Mouse (Mus musculus): ENCODE data around the gene Olfr693. TPM values are rescaled to one million over a fixed set of nuclear protein-coding genes. Genes with fewer than 3 reads are reported as not detected.
"Not testable (repeated sequence)": the region's sequence is repeated elsewhere in the genome, so short reads cannot be mapped to it uniquely, and the experiment has no call there.

Gene Olfr693
- not detected for total RNA-seq (2021)
- long read RNA-seq, experiment 1: 0 reads
- long read RNA-seq, experiment 2: 0 reads

DNA sequence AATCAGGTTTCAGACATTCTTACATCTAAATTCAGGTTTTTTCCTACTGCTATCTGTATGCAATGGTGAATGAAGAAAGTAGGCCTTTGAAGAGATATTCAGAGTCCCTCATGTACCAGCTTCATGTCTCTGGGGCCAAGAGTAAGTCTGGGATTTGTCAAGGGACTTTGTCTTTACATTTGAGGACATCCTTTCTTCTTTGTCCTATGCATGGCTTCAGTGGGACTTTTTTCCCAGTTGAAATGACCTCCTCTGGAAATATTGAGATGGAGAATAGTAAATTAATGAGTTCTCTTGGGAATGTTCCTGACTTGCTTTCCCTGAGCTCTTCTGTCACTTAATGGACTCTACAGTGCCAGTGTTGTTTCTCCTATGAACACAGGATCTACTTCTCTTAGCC, at the start of gene Olfr693:
Gene Olfr693, minus strand, starts transcription at position 101 of the 400 bp plus-strand sequence.
- DNase-seq: no peak

DNA sequence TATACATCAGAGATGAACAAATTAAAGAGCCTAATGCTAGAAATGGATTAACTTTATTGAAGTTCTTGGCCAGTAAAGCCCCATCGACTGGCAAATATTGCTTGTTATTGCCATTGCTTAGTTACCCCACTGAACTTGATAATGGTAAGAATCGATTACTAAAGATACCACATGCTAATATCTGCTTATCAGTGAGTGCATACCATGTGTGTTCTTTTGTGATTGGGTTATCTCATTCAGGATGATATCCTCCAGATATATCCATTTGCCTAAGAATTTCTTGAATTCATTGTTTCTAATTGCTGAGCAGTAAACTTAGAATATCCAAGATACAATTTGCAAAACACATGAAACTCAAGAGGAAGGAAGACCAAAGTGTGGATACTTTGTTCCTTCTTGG, 45.3 kb upstream of the Olfr693 start:
- DNase-seq: not testable (repeated sequence)

DNA sequence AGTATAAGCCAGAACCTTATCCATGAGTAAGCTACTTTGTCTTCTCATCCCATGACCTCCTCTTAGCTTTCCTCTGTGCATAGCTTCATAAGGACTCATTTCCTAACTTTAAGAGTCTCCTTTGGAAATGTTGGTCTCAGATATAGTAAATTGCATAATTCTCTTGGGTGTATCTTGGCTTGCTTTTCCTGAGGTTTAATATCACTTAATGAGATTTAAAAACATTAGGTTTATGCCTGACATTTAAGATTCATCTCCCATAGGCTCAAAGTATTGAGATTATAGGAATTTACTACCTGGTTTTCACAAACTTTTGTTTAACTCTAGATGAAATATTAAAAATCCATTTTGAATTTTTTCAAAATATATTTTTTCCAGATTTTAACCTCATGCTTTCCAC, 35.9 kb upstream of the Olfr693 start, which contains the start of gene Olfr695:
Gene Olfr695, minus strand, starts transcription at position 101 of the 400 bp plus-strand sequence.
- no peak for DNase-seq

DNA sequence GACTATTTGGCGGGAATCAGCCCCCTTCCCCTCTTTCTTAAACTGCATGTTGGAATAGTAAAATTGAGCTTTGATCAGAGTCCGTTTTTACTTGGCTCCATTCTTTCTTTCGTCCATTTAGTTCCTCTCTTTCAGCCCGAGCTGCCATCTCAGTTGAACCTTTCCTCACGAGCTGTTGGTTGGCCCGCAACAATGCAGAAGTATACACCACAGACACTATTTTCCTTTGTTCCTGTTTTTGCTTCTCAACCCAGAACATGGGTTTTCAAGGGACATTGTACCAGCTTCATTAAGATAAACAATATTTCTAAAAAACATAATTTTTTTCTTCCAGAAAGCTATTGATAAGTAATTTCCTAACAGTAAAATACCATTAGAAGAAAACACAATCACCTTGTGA, 31.1 kb upstream of the Olfr693 start:
- DNase-seq: no peak

DNA sequence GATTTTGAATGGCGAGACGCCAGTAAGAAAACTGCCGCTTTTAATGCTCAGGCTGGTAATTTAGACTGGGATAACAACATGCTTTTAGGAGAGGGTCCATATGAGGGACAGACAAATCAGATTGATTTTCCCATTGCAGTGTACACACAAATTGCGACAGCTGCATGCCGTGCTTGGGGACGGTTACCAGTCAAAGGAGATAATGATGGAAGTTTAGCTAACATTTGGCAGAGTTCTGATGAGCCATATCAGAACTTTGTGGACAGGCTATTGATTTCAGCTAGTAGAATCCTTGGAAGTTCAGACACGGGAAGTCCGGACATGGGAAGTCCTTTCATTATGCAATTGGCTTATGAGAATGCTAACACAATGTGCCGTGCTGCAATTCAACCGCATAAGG, 27.3 kb upstream of the Olfr693 start:
- DNase-seq: not testable (repeated sequence)

DNA sequence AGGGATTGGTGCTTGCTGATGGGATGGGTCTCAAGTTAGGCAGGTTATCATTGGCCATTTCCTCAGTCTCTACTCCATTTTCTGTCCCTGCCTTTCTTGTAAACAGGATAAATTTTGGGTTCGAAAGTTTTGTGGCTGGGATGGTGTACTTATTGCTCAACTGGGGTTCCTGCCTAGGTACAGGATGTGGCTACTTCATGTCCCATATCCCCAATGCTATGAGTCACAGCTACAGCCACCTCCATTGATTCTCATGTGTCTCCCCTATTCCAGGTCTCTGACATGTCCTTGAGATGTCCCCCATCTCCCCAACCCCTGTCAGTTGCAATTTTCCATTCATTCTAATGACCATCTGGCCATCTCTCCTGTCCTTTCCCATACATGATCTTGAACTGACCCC, 16.5 kb upstream of the Olfr693 start:
- DNase-seq: no peak

DNA sequence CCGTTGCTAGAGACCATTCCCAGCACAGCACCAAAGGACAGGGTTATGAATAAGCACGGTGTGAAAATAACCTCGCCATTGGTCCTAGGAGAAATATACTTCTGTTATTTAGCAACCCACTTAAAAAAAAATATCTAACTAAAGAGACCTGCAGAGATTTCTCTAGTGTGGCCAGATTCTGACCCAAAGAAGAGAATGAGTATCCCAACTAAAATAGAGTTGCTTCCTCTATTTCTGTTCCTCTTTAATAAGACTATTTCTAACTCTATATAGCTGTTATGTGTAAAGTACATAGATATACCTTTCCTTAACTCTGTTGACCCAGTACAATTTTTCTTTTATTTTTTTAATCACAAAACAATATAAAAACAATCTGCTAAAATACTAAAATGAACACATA, 12.6 kb upstream of the Olfr693 start:
- DNase-seq: no peak

DNA sequence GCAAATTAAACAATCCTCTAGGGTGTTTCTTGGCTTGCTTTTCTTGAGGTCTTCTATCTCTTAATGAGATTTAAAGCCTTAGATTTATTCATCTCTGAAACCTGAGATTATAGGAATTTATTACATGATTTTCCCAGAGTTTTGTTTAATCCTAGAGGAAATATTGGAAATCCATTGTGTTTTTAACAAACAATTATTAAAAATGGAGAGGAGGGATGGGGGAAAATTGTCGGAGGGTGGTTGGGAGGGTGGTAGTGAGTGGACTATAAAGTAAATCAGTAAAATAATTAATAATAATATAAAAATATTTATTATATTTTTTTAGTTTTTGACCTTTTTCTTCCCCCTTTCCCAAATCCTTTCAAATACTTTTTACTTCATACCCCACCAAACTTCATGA, 11.3 kb upstream of the Olfr693 start, which contains the start of gene Olfr694:
Gene Olfr694, minus strand, starts transcription at position 101 of the 400 bp plus-strand sequence.
- no peak for DNase-seq

DNA sequence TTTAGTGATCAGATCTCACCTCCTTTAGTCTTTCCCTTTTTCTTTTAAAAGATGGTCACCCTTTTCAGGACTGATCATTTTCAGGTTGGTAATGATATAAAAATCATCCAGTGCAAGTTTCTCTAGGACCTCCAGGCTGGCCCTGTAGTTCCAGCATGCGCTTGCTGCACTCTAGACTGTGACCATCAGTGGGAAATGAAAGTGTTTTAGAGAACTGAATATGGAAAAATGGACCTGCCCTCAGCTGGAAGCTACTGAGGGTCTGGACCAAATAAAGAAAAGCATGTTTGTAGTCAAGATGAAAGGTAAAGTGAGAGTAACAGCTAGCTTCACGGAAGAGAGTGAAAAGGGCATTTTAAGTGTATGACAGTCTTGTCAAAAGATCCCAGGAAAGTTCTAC, 5.0 kb upstream of the Olfr693 start:
- DNase-seq: no peak

DNA sequence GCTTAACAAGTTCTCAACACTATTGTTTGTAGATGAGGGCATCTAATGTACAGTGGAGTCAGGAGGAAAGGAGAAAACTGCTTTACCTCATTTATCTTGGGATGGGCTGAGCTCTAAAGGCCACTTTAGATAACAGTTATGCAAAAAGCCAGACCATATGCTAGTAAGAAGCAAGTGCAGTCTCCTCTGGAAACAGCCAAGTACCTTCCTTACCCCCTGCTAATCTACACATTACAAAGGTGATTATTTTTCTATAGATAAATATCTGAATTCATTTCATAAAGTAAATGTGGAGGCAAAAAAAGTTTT, 28.1 kb downstream of the Olfr693 start:
- DNase-seq: no peak

DNA sequence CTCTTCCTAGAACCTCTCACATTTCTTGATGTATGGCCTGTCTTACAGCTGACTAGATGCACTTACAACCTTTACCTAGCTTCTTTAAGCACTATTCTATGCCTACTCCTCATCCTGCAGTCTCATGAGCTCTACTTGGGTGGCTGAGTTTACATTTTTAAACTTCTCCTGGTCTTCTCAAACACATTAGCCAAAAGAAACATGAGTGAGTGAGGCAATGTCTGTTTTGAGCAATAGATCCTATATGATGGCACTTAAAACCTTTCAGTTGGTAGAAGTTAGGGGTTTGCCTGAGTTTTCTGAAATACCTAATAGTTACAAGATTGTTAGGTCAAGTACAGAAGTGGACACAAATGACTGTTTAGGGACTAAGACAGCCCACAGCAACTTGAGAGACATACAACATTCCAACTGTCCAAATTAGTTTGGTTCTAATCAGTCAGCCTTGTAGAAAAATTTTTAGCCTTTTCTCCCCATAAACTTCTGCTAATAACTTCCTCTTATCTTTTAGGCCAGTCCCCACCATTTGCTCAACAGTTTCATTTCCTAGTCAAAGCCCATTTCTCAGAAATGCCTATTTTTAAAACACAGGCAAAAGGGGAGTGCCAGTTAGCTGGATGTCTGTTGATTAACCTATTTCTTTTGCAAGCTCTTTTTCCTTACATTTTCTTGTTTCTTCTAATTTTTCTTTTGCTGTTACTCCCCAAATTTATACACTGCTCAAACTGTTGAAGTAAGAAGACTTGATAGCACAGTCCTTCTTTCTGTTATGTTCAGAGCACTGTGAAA, 28.6 kb downstream of the Olfr693 start:
- DNase-seq: no peak

DNA sequence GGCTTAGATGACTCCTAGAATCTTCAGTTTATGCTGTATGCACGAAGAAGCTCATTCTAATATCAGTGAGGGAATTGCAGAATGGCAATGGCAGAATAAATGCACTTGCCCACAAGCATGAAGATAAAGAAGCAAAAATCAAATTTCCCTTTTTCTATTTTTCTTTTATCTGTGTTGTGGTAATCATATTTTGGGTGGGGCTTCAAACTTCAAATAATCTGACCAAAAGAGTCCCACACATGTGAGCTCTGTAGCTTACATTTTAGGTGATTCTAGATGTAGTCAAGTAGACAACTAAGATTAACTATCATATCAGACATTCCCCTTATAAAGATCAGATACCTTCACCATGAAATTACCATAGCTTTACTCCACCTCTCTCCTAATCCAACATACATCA, 30.6 kb downstream of the Olfr693 start:
- no peak for DNase-seq

DNA sequence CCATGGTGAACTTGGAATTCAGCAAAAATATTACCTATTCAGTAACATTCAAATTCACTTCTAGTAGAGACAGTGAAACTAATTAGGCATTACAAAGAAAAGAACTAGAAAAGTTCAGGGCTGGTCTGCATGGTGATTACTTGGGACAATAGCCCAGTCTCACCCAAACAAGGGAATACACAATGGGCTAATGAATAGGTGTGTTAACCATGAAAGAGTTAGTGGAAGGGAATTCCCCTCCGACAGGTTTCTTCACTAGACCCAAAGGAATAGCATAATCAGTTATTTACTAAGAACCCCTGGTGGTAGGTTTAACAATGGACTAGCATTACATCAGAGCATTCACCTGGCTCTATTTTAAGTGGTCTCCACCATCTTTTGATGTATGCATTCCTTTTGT, 35.1 kb downstream of the Olfr693 start:
- DNase-seq: no peak

DNA sequence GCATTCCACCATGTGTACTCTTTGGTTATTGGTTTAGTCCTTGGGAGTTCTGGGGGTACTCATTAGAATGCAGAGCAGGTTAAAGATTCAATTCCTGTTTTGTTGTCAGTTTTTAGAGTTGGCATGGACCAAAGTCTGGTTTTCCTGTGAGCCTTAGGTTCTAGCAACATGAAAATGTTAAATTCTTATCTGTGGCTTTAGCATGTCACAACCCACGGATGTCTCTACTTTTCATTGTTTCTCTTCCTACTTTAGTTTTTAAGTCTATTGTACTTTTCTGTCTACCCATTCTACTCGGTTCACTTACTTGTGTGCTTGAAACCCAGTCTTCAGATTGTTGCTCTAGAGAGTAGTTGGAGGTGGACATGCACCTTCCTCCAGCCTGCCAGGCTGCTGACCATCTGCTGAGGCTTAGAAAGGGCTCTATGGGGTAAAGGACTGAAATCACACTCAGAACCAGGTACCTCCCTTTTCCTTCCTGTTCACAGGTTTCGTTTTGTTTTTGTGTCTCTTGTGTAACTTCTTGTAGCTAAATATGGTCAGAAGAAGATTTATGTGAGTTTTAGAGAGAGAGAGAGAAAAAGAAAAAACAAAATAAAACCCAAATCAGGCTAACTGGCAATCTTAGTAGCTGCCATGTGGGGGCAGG, 36.0 kb downstream of the Olfr693 start:
- DNase-seq: no peak

DNA sequence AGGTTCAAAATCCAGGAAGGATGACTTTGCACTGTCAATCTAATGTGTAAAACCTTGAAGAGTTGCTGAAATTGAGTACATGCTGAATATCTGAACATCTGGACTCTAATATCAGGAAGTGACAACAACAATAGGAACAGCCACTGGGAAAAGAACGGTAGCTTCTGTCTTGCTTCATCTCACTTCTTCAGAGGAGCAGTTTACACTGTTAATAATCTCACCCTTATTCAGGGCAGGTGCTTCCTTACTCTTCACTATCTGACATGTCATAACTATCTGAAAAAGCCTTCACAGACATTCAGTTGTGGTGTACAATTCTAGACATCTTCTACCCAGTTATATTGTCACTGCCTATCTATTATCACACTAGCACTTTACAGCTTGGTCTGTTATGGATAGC, 39.5 kb downstream of the Olfr693 start:
- DNase-seq: no peak

DNA sequence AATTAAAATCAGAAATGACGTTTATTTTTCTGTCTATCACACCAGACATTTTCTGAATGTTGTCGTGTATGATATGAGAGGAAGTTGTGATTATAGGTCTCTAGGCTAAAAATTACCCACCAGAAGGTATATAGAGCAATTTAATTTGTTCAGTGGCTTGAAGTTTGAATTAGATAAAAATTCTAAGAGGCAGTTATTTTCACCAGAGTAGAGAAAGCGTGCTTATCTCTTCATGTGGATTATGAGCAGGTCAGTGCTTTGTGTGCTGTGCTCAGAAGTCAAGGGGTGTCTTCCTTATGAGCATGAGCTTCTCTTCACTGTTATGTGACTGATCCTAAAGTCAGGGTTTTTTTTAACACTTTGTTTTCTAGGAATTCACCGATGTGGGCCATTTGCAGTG, 44.8 kb downstream of the Olfr693 start:
- DNase-seq: no peak

Other genes starting within 250 kb of the Olfr693 start
- gene Olfr694, start 11.2 kb upstream of the Olfr693 start, total RNA-seq (2021): not detected
- not detected for gene Olfr695, start 35.8 kb upstream of the Olfr693 start, total RNA-seq (2021)
- gene Olfr697, start 61.9 kb upstream of the Olfr693 start, total RNA-seq (2021): not detected
- gene Olfr698, start 74.8 kb upstream of the Olfr693 start, total RNA-seq (2021): not detected
- not detected for gene Olfr699, start 112.6 kb upstream of the Olfr693 start, total RNA-seq (2021)
- gene Olfr700, start 128.2 kb upstream of the Olfr693 start, total RNA-seq (2021): not detected
- not detected for gene Olfr701, start 133.5 kb upstream of the Olfr693 start, total RNA-seq (2021)
- gene Olfr702, start 153.3 kb upstream of the Olfr693 start, total RNA-seq (2021): not detected
- gene Olfr703, start 162.8 kb upstream of the Olfr693 start, total RNA-seq (2021): not detected
- gene Olfr704, start 182.6 kb upstream of the Olfr693 start, total RNA-seq (2021): not detected
- not detected for gene Olfr705, start 196.3 kb upstream of the Olfr693 start, total RNA-seq (2021)
- not detected for gene Olfr706, start 207.6 kb upstream of the Olfr693 start, total RNA-seq (2021)
- not detected for gene Olfr707, start 220.7 kb upstream of the Olfr693 start, total RNA-seq (2021)
- gene Olfr1532-ps1, start 227.4 kb upstream of the Olfr693 start, total RNA-seq (2021): not detected